Mouse (Mus musculus): Measurements from ENCODE around the gene Gm3752.
"Not testable (repeated sequence)": the region's sequence is repeated elsewhere in the genome, so short reads cannot be mapped to it uniquely, and the experiment has no call there.

The Gm3752 gene

GRCm38 (mm10) chr14:7483662-7484061 is at the start of gene Gm3752:
Gm3752 (minus strand) TSS chr14:7483762.
- ATAC-seq (ENCODE audit: insufficient number of reproducible peaks, low FRiP score, low TSS enrichment) = not testable (repeated sequence)

- not testable (repeated sequence) for ATAC-seq (ENCODE audit: insufficient number of reproducible peaks, low FRiP score, low TSS enrichment)
Observed at GRCm38 (mm10) chr14:7488731-7489130, 5.2 kb upstream of the Gm3752 start.

GRCm38 (mm10) chr14:7450817-7451216 is 32.7 kb downstream of the Gm3752 start, which contains the start of gene Gm3755:
Gm3755 (minus strand) TSS chr14:7450917.
- not testable (repeated sequence) for ATAC-seq (ENCODE audit: insufficient number of reproducible peaks, low FRiP score, low TSS enrichment)

- not testable (repeated sequence) for ATAC-seq (ENCODE audit: insufficient number of reproducible peaks, low FRiP score, low TSS enrichment)
Observed at GRCm38 (mm10) chr14:7422496-7422895, 61.1 kb downstream of the Gm3752 start.
